Mouse (Mus musculus) olfactory bulb, adult 2 months (tissue): Measurements from ENCODE around the gene Bcat1. TPM values are rescaled to one million over a fixed set of nuclear protein-coding genes. Genes with fewer than 3 reads are reported as not detected.

Experiments used
- H3K27ac ChIP-seq: fragments of 200-500 bp; 2 replicates; pipeline ENCODE4 v1.5.1; 2012; ENCODE audit warnings: low read depth, low read length; ENCODE audit not compliant: insufficient read depth
- H3K4me1 ChIP-seq: fragments of 200-500 bp; 2 replicates; pipeline ENCODE4 v1.6.1; 2012; ENCODE audit warnings: low read length; ENCODE audit not compliant: control insufficient read depth, insufficient read depth
- H3K4me3 ChIP-seq: fragments of 200-500 bp; 2 replicates; pipeline ENCODE4 v1.5.1; 2012; ENCODE audit warnings: mild to moderate bottlenecking, low read depth, low read length, moderate library complexity; ENCODE audit not compliant: insufficient read depth
- CTCF ChIP-seq: fragments of 200-500 bp; IDR thresholded peaks from 2 replicates; pipeline ENCODE4 v1.5.1; 2012; ENCODE audit warnings: low read depth, mild to moderate bottlenecking, low read length, moderate library complexity; ENCODE audit not compliant: insufficient read depth
- POLR2A ChIP-seq: fragments of 200-500 bp; IDR thresholded peaks from 2 replicates; pipeline ENCODE4 v1.6.1; 2012; ENCODE audit warnings: mild to moderate bottlenecking, low read depth, low read length, moderate library complexity; ENCODE audit not compliant: insufficient read depth
- WGBS: fragments of 180-500 bp; shearing (Covaris S2); methylation state at CpG from one replicate; pipeline ENCODE4 v1.1.7; 2018; 5-methylcytosine and 5-hydroxymethylcytosine counted together
- polyA plus RNA-seq: library from polyadenylated mRNA; stranded (reverse); fragments of >200 nt; gene quantifications from 2 replicates; pipeline ENCODE4 v1.2.4, GENCODE M21; 2012; ENCODE audit warnings: low replicate concordance; ENCODE audit not compliant: missing spikeins, insufficient read depth, insufficient read length

Gene Bcat1
- not detected in 2 replicates for polyA plus RNA-seq

GRCm38 (mm10) chr6:145075548-145076224, at the start of gene Bcat1:
Bcat1 (minus strand) TSS chr6:145076184.
- under 1% methylated on average over 39 of the region's 39 CpGs for WGBS
- H3K4me1 ChIP-seq: peaks cover 8% of the 10 kb centered on the region
- no peak within 1 kb of the TSS for H3K27ac ChIP-seq
- TF ChIP-seq CTCF (no peak), POLR2A (no peak)
- H3K4me3 ChIP-seq: peak within 1 kb of the TSS; percentile 58

- WGBS: 58% methylated on average over 7 of the region's 7 CpGs
- H3K27ac ChIP-seq: no peak overlapping the region
- no peaks in the 10 kb centered on the region; the same call in 1 of the 2 replicates for H3K4me1 ChIP-seq
- TF ChIP-seq POLR2A: no peak
- no peak for TF ChIP-seq CTCF
- H3K4me3 ChIP-seq: no peak overlapping the region
Observed at GRCm38 (mm10) chr6:145125591-145126113, 49.7 kb upstream of the Bcat1 start.

- WGBS: 92% methylated on average over 1 of the region's 1 CpGs
- no peaks in the 10 kb centered on the region; the same call in 1 of the 2 replicates for H3K4me1 ChIP-seq
- TF ChIP-seq POLR2A: no peak
- TF ChIP-seq CTCF: no peak
- no peak overlapping the region for H3K27ac ChIP-seq
- H3K4me3 ChIP-seq: no peak overlapping the region
Observed at GRCm38 (mm10) chr6:145124621-145125020, 48.6 kb upstream of the Bcat1 start.

- WGBS: 87% methylated on average over 11 of the region's 11 CpGs
- Histone ChIP-seq H3K4me3 (no peak overlapping the region), H3K4me1 (no peaks in the 10 kb centered on the region; the same call in 1 of the 2 replicates), H3K27ac (no peak overlapping the region)
- no peak for TF ChIP-seq POLR2A
Observed at GRCm38 (mm10) chr6:145123136-145124060, 47.4 kb upstream of the Bcat1 start.

- 81% methylated on average over 8 of the region's 8 CpGs for WGBS
- TF ChIP-seq CTCF (no peak), POLR2A (no peak)
- H3K27ac ChIP-seq: no peak overlapping the region
- no peaks in the 10 kb centered on the region; the same call in 1 of the 2 replicates for H3K4me1 ChIP-seq
- H3K4me3 ChIP-seq: no peak overlapping the region
Observed at GRCm38 (mm10) chr6:145122423-145123059, 46.6 kb upstream of the Bcat1 start.

GRCm38 (mm10) chr6:145121590-145122420, 45.8 kb upstream of the Bcat1 start:
- Histone ChIP-seq H3K4me1 (no peaks in the 10 kb centered on the region; the same call in 1 of the 2 replicates), H3K27ac (no peak overlapping the region), H3K4me3 (no peak overlapping the region)
- 82% methylated on average over 21 of the region's 21 CpGs for WGBS
- no peak for TF ChIP-seq POLR2A
- TF ChIP-seq CTCF: no peak

GRCm38 (mm10) chr6:145120787-145121589, 45.0 kb upstream of the Bcat1 start:
- no peak overlapping the region for H3K4me3 ChIP-seq
- no peak overlapping the region for H3K27ac ChIP-seq
- TF ChIP-seq CTCF (no peak), POLR2A (no peak)
- peaks cover 7% of the 10 kb centered on the region; the same call in 1 of the 2 replicates for H3K4me1 ChIP-seq
- WGBS: 59% methylated on average over 18 of the region's 18 CpGs
